Mouse (Mus musculus) neural tube, embryonic 14.5 days (tissue): ENCODE data around the gene Auh. TPM values are rescaled to one million over a fixed set of nuclear protein-coding genes. Genes with fewer than 3 reads are reported as not detected.
A peak's percentile ranks its signal among the peaks of the same experiment; 100 is the strongest.

ENCODE experiments used
- ATAC-seq: fragments of 200-750 bp; cut with Nextera tagmentation; 2 replicates; pipeline ENCODE4 v1.8.0; 2017; ENCODE audit warnings: low read depth, mild to moderate bottlenecking, moderate TSS enrichment, moderate library complexity
- H3K27ac ChIP-seq: fragments of 300-500 bp; sonication (generic); 2 replicates; pipeline ENCODE4 v1.5.1; 2014; ENCODE audit warnings: low read depth, mild to moderate bottlenecking, control low read depth, low read length, moderate library complexity, mixed read lengths
- H3K27me3 ChIP-seq: fragments of 300-500 bp; sonication (generic); 2 replicates; pipeline ENCODE4 v1.6.1; 2014; ENCODE audit warnings: low read length; ENCODE audit not compliant: control insufficient read depth, insufficient read depth
- H3K36me3 ChIP-seq: fragments of 300-500 bp; sonication (generic); 2 replicates; pipeline ENCODE4 v1.6.1; 2014; ENCODE audit warnings: low read length, mixed read lengths; ENCODE audit not compliant: control insufficient read depth, insufficient read depth
- H3K4me1 ChIP-seq: fragments of 300-500 bp; sonication (generic); 2 replicates; pipeline ENCODE4 v1.6.1; 2014; ENCODE audit warnings: low read length; ENCODE audit not compliant: control insufficient read depth, insufficient read depth
- H3K4me2 ChIP-seq: fragments of 300-500 bp; sonication (generic); 2 replicates; pipeline ENCODE4 v1.6.1; 2014; ENCODE audit warnings: mild to moderate bottlenecking, low read depth, low read length, control low read depth
- H3K4me3 ChIP-seq: fragments of 300-500 bp; sonication (generic); 2 replicates; pipeline ENCODE4 v1.5.1; 2014; ENCODE audit warnings: low read depth, low read length, control low read depth, mixed read lengths
- H3K9ac ChIP-seq: fragments of 300-500 bp; sonication (generic); replicated peaks from 2 replicates; pipeline ENCODE4 v1.6.1; 2014; ENCODE audit warnings: low read depth, mild to moderate bottlenecking, control low read depth, low read length, mixed read lengths
- H3K9me3 ChIP-seq: fragments of 300-500 bp; sonication (generic); 2 replicates; pipeline ENCODE4 v1.6.1; 2016; ENCODE audit warnings: low read length; ENCODE audit not compliant: control insufficient read depth
- WGBS: fragments of 180-500 bp; shearing (Covaris S2); extraction: QIAGEN DNeasy Blood & Tissue Kit; methylation state at CpG from one replicate; pipeline ENCODE4 v1.1.7; 2014; 5-methylcytosine and 5-hydroxymethylcytosine counted together
- polyA plus RNA-seq: library from polyadenylated mRNA; unstranded; fragments of >200 nt; fragmentation: Nextera tagmentation; extraction: Ambion mirVana; gene quantifications from 2 replicates; pipeline ENCODE4 v1.2.1, GENCODE M21; 2014

The Auh gene
- polyA plus RNA-seq, 1 experiment from 2014 or later: 65.8 TPM

DNA sequence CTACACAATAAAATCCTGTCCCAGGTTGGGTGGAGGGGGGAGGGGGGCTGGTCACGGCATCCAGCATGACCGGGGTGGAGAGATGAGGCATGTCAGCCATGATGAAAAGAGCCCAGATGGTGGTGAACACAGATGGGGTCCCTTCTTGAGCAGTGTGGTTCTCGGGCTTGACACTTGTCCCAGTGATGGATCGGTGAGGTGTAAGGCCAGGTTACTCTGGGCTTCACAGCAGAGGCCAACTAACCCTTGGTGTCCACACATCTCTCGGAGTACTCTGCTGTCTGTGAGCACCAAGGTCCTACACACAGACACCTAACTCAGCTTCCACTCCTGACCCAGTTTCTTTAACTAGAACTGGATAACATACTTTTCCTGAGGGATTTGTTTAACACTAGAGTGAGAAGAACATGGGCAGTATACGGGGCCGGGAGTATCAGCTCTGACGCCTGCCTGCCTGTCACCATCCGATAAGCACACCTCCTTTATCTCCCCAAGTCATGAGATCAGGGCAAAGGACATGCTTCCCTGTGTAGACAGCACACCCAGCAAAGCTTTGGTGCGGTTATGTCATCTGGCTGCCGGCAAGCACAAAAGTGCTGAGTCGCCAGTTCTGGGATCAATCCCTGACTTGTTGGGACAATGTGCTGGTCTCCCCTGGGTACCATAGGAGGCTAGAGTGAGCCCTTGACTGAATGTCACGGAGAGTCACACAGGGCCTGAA is 98.3 kb downstream of the Auh start:
- H3K4me1 ChIP-seq: no peaks in the 10 kb centered on the region
- no peak overlapping the region for H3K4me2 ChIP-seq
- 89% methylated on average over 13 of the region's 13 CpGs for WGBS
- H3K36me3 ChIP-seq: no peaks in the 10 kb centered on the region; the same call in 1 of the 2 replicates
- no peak overlapping the region for H3K4me3 ChIP-seq
- no peak overlapping the region for H3K9ac ChIP-seq
- H3K9me3 ChIP-seq: no peaks in the 10 kb centered on the region
- ATAC-seq: no peak
- H3K27me3 ChIP-seq: no peaks in the 10 kb centered on the region
- no peak overlapping the region for H3K27ac ChIP-seq

DNA sequence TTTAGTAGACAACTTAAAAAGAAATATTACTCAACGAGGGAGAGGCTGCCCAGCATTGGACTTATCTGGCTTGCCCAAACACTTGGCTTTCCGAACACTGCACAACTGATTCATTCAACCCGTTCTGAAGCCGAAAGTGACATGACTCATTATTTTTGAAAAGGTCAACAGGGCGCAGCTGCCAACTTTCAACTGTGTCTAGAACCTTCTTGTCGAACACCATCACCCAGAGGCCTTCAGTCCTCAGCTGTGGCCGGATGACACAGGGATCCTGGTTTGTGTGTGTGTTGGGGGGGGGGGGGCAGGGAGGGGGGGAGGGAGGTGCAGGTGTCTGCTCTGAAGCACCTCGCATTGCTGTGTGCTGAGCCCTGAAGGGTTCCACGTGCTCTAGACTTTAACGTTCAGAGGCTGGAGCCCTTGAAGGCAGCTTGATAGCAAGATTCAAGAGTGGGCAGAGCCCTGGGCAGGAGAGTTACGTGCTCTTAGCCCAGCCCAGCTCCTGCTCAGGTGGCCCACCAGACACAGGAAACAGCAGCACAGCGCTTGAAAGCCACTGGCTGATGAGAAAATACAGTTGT is 100.4 kb downstream of the Auh start:
- 75% methylated on average over 12 of the region's 12 CpGs for WGBS
- no peaks in the 10 kb centered on the region for H3K36me3 ChIP-seq
- H3K27ac ChIP-seq: no peak overlapping the region
- no peak for ATAC-seq
- no peaks in the 10 kb centered on the region for H3K27me3 ChIP-seq
- H3K4me1 ChIP-seq: no peaks in the 10 kb centered on the region
- no peak overlapping the region for H3K4me2 ChIP-seq
- no peak overlapping the region for H3K4me3 ChIP-seq
- no peak overlapping the region for H3K9ac ChIP-seq
- no peaks in the 10 kb centered on the region for H3K9me3 ChIP-seq

DNA sequence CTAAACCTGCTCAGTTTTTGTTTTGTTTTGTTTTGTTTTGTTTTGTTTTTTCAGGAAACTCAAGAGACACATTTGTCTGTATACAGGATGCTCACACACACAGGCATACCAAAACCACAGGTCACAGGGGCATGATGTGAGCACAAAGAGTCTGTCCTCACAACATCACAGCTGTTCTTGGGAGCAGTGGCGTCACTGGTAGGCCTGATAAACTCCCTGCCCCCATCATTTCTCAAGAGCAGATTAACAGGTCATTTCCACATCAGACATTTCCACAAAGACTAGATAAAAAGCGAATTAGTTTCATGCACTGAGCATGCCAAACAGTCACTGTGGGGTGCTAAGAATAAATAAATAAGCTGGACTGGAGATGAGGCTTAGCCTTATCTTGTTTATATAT is 101.3 kb downstream of the Auh start:
- H3K9ac ChIP-seq: no peak overlapping the region
- H3K36me3 ChIP-seq: no peaks in the 10 kb centered on the region
- H3K27ac ChIP-seq: no peak overlapping the region
- no peak overlapping the region for H3K4me3 ChIP-seq
- 59% methylated on average over 2 of the region's 2 CpGs for WGBS
- ATAC-seq: no peak
- no peaks in the 10 kb centered on the region for H3K27me3 ChIP-seq
- H3K9me3 ChIP-seq: no peaks in the 10 kb centered on the region
- H3K4me1 ChIP-seq: no peaks in the 10 kb centered on the region
- no peak overlapping the region for H3K4me2 ChIP-seq

DNA sequence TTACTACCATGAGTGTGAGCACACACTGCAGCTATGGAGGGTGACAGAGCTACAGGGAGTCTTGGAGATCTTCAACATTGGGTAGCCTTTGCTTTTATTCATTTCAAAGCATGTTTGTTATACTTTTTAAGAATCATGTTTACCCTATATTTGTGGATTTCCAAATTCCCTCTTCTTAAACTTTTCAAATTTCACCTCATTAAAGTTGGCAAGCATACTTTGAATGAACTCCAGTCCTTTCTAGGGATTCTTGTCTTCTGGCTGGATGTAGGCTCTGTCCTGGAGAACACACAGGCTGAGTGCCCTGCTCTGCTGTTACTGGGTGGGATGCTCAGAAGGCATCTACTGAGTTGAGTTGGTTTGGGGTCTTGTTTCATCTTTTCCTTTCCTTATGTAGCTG is 102.8 kb downstream of the Auh start:
- no peak for ATAC-seq
- no peaks in the 10 kb centered on the region; the same call in 1 of the 2 replicates for H3K4me1 ChIP-seq
- H3K4me2 ChIP-seq: no peak overlapping the region
- no peaks in the 10 kb centered on the region for H3K36me3 ChIP-seq
- no peak overlapping the region for H3K9ac ChIP-seq
- no peak overlapping the region for H3K4me3 ChIP-seq
- H3K27ac ChIP-seq: no peak overlapping the region
- no peaks in the 10 kb centered on the region for H3K27me3 ChIP-seq
- H3K9me3 ChIP-seq: no peaks in the 10 kb centered on the region

DNA sequence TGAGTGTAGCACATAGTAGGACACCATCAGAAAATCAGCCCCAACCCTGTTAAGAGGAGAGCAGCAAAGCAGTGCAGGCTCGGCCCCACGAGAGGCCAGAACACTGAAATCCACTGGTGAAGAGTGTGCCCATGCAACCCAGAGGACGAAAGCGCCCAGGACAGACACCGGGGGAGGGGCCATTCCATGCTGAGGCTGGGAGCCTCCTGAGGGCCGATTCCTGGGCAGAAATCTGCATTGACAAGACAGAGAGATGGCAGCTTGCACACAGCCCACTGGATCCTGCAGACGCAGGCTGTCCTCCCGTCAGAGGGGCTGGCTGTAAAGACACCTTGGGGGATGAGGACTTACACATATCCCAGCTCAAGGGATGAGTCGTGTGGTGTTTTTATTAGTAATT is 104.7 kb downstream of the Auh start:
- no peak; the same call in 1 of the 2 replicates for ATAC-seq
- no peaks in the 10 kb centered on the region for H3K36me3 ChIP-seq
- no peak overlapping the region for H3K9ac ChIP-seq
- H3K9me3 ChIP-seq: no peaks in the 10 kb centered on the region
- 51% methylated on average over 9 of the region's 9 CpGs for WGBS
- H3K4me2 ChIP-seq: no peak overlapping the region
- H3K27ac ChIP-seq: no peak overlapping the region
- H3K4me1 ChIP-seq: no peaks in the 10 kb centered on the region; the same call in 1 of the 2 replicates
- H3K4me3 ChIP-seq: no peak overlapping the region
- no peaks in the 10 kb centered on the region for H3K27me3 ChIP-seq

DNA sequence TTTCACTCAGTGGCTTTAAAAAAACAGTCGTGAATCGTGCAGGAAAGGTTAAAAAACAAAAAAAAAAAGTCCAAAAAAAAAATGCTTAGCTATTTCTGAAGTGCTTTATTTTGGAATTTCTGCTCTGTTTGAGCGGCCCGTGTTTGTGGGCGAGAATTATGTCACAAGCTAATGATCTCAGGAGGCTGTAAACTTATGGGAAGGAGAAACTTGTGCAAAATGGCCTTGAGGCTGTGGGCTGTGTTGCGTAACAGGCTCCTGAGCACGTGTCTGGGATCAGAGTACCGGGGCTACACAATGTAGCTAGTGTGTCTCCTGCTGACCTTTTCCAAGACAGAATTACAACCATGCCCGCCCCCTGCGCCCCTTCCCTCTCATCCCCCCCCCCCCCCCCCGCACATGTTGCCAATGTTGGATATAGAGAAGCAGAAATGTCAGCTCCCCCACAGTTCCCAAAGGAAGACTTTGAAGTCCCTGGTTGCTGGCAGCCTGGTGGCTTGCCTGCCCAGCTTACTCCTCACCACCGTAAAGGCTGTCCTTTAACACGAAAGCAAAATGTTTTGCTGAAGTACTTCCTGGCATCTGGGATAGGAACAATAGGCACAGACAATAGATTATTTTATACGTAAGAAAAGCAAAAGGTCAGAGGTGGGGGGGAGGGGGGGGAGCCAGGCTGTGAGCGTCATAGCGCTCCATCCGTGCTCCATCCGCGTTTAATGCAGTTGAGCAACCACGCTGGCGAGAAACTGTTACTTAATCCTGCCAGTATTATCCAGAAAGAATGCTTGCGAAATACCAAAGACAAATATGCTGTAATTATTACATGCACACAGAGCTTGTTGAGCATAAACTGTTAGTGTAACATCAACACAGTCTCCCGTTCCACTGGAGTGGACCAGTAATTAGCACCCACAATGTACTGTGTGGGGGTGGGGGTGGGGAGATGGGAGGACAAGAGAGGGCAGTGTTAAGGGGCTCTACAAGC is 107.0 kb downstream of the Auh start:
- ATAC-seq: peak; percentile 59; the same call in 1 of the 2 replicates
- peaks cover 6% of the 10 kb centered on the region for H3K4me1 ChIP-seq
- no peaks in the 10 kb centered on the region for H3K36me3 ChIP-seq
- no peaks in the 10 kb centered on the region for H3K9me3 ChIP-seq
- no peak overlapping the region for H3K27ac ChIP-seq
- no peak overlapping the region for H3K9ac ChIP-seq
- 29% methylated on average over 22 of the region's 23 CpGs for WGBS
- no peak overlapping the region for H3K4me3 ChIP-seq
- H3K27me3 ChIP-seq: no peaks in the 10 kb centered on the region
- peak overlapping the region; percentile 16; the same call in 1 of the 2 replicates for H3K4me2 ChIP-seq

DNA sequence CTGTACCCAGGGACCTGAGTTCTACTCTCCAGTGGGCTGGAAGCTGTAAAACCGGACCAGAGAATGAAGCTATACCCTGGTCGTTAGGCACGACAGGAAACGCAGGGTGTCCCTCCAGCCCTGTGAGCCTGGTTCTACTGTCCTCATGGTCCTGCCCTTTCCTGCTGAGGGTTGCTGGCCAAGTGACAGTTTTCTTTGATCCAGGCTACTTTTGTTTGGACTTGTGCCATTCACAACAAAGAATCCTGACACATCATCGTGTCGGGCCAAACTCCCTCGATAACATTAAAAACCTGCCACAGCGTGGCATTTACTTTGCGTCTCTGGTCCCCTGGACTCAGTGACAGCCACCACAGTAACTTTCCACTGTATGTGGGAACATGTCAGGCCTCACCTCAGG is 107.9 kb downstream of the Auh start:
- H3K4me1 ChIP-seq: peaks cover 6% of the 10 kb centered on the region
- H3K4me3 ChIP-seq: no peak overlapping the region
- H3K9me3 ChIP-seq: no peaks in the 10 kb centered on the region
- no peaks in the 10 kb centered on the region for H3K36me3 ChIP-seq
- WGBS: 38% methylated on average over 9 of the region's 9 CpGs
- no peak overlapping the region for H3K4me2 ChIP-seq
- no peak for ATAC-seq
- H3K27ac ChIP-seq: no peak overlapping the region
- no peak overlapping the region for H3K9ac ChIP-seq
- no peaks in the 10 kb centered on the region for H3K27me3 ChIP-seq

DNA sequence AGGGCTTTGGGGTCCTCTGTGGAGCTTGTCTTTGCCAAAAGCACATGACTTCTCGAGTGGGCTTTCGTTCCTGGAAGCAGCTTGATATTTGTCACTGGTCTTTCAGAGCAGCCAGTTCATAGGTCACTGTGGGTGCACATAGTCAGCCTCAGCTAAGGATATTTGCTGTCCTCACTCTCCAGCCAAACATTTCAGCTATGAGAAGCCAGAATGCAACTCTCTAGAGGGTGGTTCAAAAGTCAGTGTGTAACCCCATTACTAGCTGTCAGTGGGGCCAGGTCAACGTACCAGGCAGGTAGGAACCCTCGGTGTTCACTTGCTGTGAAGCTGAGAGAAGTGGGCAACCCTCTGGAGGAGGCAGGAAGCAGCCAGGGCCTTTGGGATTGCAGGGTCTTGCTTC is 109.6 kb downstream of the Auh start:
- Histone ChIP-seq H3K9me3 (no peaks in the 10 kb centered on the region), H3K36me3 (no peaks in the 10 kb centered on the region), H3K4me2 (no peak overlapping the region), H3K27me3 (no peaks in the 10 kb centered on the region), H3K4me3 (no peak overlapping the region), H3K27ac (no peak overlapping the region), H3K4me1 (peaks cover 6% of the 10 kb centered on the region), H3K9ac (no peak overlapping the region)
- WGBS: 86% methylated on average over 4 of the region's 4 CpGs
- ATAC-seq: no peak

DNA sequence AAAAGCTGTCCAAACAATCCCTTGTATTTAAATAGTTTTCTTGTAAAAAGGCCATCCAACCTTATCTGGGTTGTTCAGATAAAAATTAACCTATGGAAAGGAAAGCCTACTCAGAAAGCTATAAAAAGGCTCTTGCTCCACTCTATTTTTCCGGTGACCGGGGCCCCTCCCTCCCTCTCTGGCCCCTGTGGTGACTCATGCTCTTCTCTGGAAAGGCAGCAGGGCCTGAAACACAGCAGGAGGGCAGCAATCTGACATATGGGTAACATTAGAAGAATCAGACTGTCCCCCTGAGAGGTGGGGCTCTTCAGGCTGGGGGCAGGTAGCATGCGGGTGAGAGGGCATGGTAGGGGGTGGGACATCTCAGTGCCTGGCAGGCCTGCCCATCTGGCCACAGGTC is 110.7 kb downstream of the Auh start:
- 18% methylated on average over 3 of the region's 3 CpGs for WGBS
- H3K4me3 ChIP-seq: no peak overlapping the region
- peaks cover 6% of the 10 kb centered on the region for H3K4me1 ChIP-seq
- H3K27ac ChIP-seq: no peak overlapping the region
- H3K9me3 ChIP-seq: no peaks in the 10 kb centered on the region
- no peak overlapping the region for H3K4me2 ChIP-seq
- no peak for ATAC-seq
- H3K36me3 ChIP-seq: no peaks in the 10 kb centered on the region
- H3K27me3 ChIP-seq: no peaks in the 10 kb centered on the region
- H3K9ac ChIP-seq: no peak overlapping the region
